Mouse (Mus musculus): ENCODE results near the gene Vwa5b1.

The Vwa5b1 gene

GRCm38 (mm10) chr4:138530011-138530410 lies 105.7 kb downstream of the Vwa5b1 start:
- no peak for DNase-seq (ENCODE audit: low spot score)

GRCm38 (mm10) chr4:138525684-138526083 lies 110.0 kb downstream of the Vwa5b1 start:
- DNase-seq (ENCODE audit: low spot score): no peak

GRCm38 (mm10) chr4:138524769-138525168 lies 110.9 kb downstream of the Vwa5b1 start:
- DNase-seq (ENCODE audit: low spot score): no peak

DNA sequence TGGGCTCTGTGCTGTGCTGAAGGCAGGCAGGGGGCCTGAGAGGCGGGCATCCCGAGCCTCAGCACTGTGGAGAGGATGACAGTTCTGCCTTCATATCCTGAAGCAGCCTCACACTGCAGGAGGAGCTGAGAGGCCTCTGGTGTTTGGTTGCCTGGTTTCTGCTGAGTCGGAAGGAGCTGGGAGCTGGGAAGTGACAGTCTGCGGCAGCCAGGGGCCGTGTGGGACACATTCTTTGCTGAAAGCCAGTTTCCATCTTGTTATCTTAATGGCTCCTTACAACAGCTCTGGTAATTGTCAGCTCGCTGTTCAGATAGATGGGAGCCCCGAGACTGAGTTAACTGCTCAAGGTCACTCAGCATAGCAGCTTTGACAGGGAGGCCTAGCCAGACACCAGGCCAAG lies 111.9 kb downstream of the Vwa5b1 start:
- peak; percentile 75 for DNase-seq (ENCODE audit: low spot score)

GRCm38 (mm10) chr4:138522296-138522695 lies 113.4 kb downstream of the Vwa5b1 start:
- peak; percentile 32 for DNase-seq (ENCODE audit: low spot score)

DNA sequence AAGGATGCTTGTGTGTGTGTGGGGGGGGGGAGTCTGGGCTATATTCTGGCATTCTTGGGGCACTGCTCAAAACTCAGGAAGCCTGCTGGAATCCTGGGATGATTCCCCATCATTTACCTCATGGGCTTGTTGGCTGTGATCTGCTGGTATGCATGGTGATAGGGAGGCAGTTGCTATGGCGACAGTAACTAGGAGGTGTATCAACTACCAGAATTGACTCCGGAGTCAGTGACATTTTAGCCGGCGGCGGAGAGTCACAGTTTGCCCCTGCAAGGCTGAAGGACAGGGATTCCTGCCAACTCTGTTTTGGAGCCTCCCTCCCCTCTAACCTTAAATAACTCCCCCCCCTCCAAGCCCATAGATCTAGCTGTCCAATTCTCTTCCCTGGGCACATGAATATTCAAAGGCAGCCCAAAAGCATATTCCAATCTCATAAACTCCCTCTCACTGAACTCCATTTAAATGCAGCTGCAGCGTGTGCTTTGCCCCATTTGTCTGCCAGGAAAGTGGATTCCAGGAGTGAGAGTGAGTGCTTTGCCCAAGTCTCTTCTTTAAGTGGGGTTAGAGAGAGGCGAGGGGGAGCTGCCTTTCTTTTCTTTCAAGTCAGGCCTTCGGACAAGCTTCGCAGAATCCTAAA lies 118.4 kb downstream of the Vwa5b1 start:
- DNase-seq (ENCODE audit: low spot score): no peak

GRCm38 (mm10) chr4:138516448-138516847 lies 119.2 kb downstream of the Vwa5b1 start:
- no peak for DNase-seq (ENCODE audit: low spot score)
